Mouse (Mus musculus) olfactory bulb, adult 2 months (tissue): ENCODE results near the gene Bicd2.
"Not testable (repeated sequence)": the region's sequence is repeated elsewhere in the genome, so short reads cannot be mapped to it uniquely, and the experiment has no call there.

ENCODE experiments used
- CTCF ChIP-seq: fragments of 200-500 bp; IDR thresholded peaks from 2 replicates; pipeline ENCODE4 v1.5.1; 2012; ENCODE audit warnings: low read depth, mild to moderate bottlenecking, low read length, moderate library complexity; ENCODE audit not compliant: insufficient read depth
- POLR2A ChIP-seq: fragments of 200-500 bp; IDR thresholded peaks from 2 replicates; pipeline ENCODE4 v1.6.1; 2012; ENCODE audit warnings: mild to moderate bottlenecking, low read depth, low read length, moderate library complexity; ENCODE audit not compliant: insufficient read depth

DNA sequence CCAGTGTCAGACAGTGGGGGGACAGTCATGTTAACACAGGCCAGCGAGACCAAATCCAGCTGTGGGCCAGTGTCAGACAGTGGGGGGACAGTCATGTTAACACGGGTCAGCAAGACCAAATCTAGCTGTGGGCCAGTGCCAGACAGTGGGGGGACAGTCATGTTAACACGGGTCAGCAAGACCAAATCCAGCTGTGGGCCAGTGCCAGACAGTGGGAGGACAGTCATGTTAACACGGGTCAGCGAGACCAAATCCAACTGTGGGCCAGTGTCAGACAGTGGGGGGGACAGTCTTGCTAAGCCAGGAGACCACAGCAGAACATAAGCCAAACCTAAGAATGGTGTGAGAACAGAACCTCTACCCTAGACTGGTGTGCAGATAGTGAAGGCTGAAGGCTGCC is 29.5 kb downstream of the Bicd2 start:
- TF ChIP-seq POLR2A, CTCF: not testable (repeated sequence)
